Mouse (Mus musculus) liver, postnatal 0 days (tissue): ENCODE measurements around the gene Cd72.

Experiments
- CTCF ChIP-seq: sonication (generic); IDR thresholded peaks from 2 replicates; pipeline ENCODE4 v1.5.1; 2016; ENCODE audit warnings: antibody characterized with exemption, low read depth
- EP300 ChIP-seq: IDR thresholded peaks from 2 replicates; pipeline ENCODE4 v1.6.1; 2016; ENCODE audit warnings: antibody characterized with exemption, low read depth, mild to moderate bottlenecking

- no peak for TF ChIP-seq CTCF
- no peak for TF ChIP-seq EP300
Measured at GRCm38 (mm10) chr4:43400976-43401375, 53.5 kb downstream of the Cd72 start.
